Mouse (Mus musculus): ENCODE results near the gene Cab39l. TPM values are rescaled to one million over a fixed set of nuclear protein-coding genes. Genes with fewer than 3 reads are reported as not detected.

The Cab39l gene
- total and polyA plus RNA-seq, 3 experiments = 19.9 to 49.2 (median 33.1) TPM

DNA sequence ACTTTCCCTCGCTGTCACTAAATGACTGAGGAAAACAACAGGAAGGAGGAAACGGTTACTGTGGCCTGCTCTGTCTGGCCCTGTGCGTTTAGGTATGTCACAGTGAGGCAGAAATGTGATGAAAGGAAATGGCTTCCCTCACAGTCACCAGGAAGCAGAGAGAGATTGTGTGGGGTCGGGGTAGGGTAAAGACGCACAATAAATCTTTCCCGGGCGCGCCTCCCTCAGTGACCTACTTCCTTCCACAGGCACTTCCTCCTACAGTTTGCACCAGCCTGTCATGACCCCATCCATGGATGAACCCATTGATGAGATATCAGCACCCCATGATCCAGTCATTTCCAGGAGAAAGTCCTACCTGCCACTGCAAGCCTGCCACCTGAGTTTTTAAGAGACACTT is 114.2 kb downstream of the Cab39l start:
- no peaks in the 10 kb centered on the region for H3K9me3 ChIP-seq (replicated peaks; ENCODE audit: low read length)
- no peaks in the 10 kb centered on the region for H3K79me2 ChIP-seq (replicated peaks; ENCODE audit: control insufficient read depth, extremely low read depth, insufficient read depth, poor library complexity, severe bottlenecking)
- TF ChIP-seq ZC3H11A (IDR thresholded peaks at IDR 0.05; ENCODE audit: low read depth, low read length) (no peak), TBP (conservative IDR thresholded peaks at IDR 0.05; ENCODE audit: low read depth, low read length) (no peak), POLR2AphosphoS2 (IDR thresholded peaks at IDR 0.05; ENCODE audit: low read depth, low read length) (no peak), MAX (IDR thresholded peaks at IDR 0.05; ENCODE audit: low read length) (no peak), POLR2A (IDR thresholded peaks at IDR 0.05; ENCODE audit: low read depth, low read length) (no peak), GABPA (IDR thresholded peaks at IDR 0.05; ENCODE audit: insufficient replicate concordance, low read depth, low read length) (no peak), MAZ (IDR thresholded peaks at IDR 0.05; ENCODE audit: low read depth, low read length) (no peak), KAT2A (IDR thresholded peaks at IDR 0.05; ENCODE audit: insufficient replicate concordance, low read length) (no peak), MEF2A (IDR thresholded peaks at IDR 0.05; ENCODE audit: borderline replicate concordance, low read depth, low read length) (no peak), PAX5 (IDR thresholded peaks at IDR 0.05; ENCODE audit: low read length) (no peak), JUN (IDR thresholded peaks at IDR 0.05; ENCODE audit: insufficient read depth, low read depth, low read length) (no peak), ZMIZ1 (IDR thresholded peaks at IDR 0.05; ENCODE audit: low read depth, low read length) (no peak), MAFK (IDR thresholded peaks at IDR 0.05; ENCODE audit: insufficient replicate concordance, low read length) (no peak), ETS1 (conservative IDR thresholded peaks at IDR 0.05; ENCODE audit: low read depth, low read length) (no peak), UBTF (IDR thresholded peaks at IDR 0.05; ENCODE audit: low read depth, low read length) (no peak)
- DNase-seq (ENCODE audit: extremely low read depth) = no peak
- in situ Hi-C loops (cut with MboI; ENCODE audit: low pct_ligation_motif_present, low pct_unique_long_range_greater_than_20kb, low sequenced_read_pairs) (loop anchor here (10.0 to 25.0 kb wide), 3 partner anchors 90 to 318 kb away; no protein-coding TSS in a partner anchor), dilution Hi-C loops (cut with MboI; ENCODE audit: extremely low pct_ligation_motif_present, extremely low pct_unique_long_range_greater_than_20kb, low sequenced_read_pairs) (no loop called here)
- H3K27ac ChIP-seq (ENCODE audit: insufficient read depth, low read depth) = no peak overlapping the region
- peaks cover 0 to 6% of the 10 kb centered on the region in 2 experiments for H3K36me3 ChIP-seq (replicated peaks in 1 of 2; ENCODE audit: control insufficient read depth in 1 of 2, insufficient read depth in 1 of 2, low read length in 1 of 2)
- H3K9ac ChIP-seq (ENCODE audit: insufficient read depth, low read depth) = no peak overlapping the region
- H3K4me2 ChIP-seq (ENCODE audit: insufficient read depth, low read depth, poor library complexity, severe bottlenecking) = no peak overlapping the region
- peaks cover 4 to 26% of the 10 kb centered on the region in 2 experiments; a peak in 3 of 4 replicates for H3K4me1 ChIP-seq (ENCODE audit: control insufficient read depth in 1 of 2, insufficient read depth in 2 of 2)
- H3K4me3 ChIP-seq (replicated peaks in 1 of 3; ENCODE audit: low read depth in 2 of 3, low read length in 2 of 3, poor library complexity in 1 of 3) = no peak overlapping the region
- no peaks in the 10 kb centered on the region for H3K27me3 ChIP-seq (replicated peaks)

DNA sequence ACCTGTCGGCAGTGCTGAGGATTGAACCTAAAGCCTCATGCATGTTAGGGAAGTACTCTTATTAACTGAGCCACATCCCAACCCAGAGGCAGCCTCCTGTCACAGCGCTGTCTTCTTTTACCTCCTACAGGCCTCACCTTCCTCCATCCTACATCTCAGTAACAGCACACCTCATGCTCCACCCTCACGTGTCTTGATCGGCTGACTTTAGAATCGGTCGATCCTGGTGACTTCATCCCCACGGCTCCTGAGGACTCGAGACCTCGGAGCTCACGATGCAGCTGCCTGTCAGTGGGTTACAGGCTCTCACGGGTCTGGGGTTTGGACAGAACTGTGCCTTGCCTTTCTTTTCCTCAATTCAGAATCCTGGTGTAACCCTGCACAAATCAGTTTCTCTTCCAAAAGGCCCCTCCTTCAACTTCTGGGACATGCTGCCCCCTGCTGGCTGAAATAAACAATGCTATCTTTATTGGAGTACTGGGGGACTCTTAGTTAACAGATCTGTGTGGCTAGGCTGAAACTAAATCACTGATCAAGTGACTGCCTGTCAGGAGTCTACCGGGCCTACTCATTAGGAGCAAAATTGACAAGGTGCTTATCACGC is 115.3 kb downstream of the Cab39l start:
- Histone ChIP-seq H3K27me3 (replicated peaks) (no peaks in the 10 kb centered on the region), H3K4me1 (ENCODE audit: control insufficient read depth in 1 of 2, insufficient read depth in 2 of 2) (peaks cover 4 to 26% of the 10 kb centered on the region in 2 experiments; a peak in 3 of 4 replicates), H3K79me2 (replicated peaks; ENCODE audit: control insufficient read depth, extremely low read depth, insufficient read depth, poor library complexity, severe bottlenecking) (no peaks in the 10 kb centered on the region), H3K4me3 (replicated peaks in 1 of 3; ENCODE audit: low read depth in 2 of 3, low read length in 2 of 3, poor library complexity in 1 of 3) (peak overlapping the region; percentile 47 to 51 (median 51)), H3K27ac (ENCODE audit: insufficient read depth, low read depth) (no peak overlapping the region), H3K9ac (ENCODE audit: insufficient read depth, low read depth) (peak overlapping the region; percentile 64), H3K4me2 (ENCODE audit: insufficient read depth, low read depth, poor library complexity, severe bottlenecking) (peak overlapping the region; percentile 76), H3K9me3 (replicated peaks; ENCODE audit: low read length) (no peaks in the 10 kb centered on the region), H3K36me3 (replicated peaks in 1 of 2; ENCODE audit: control insufficient read depth in 1 of 2, insufficient read depth in 1 of 2, low read length in 1 of 2) (peaks cover 0 to 3% of the 10 kb centered on the region in 2 experiments)
- TF ChIP-seq ZC3H11A (IDR thresholded peaks at IDR 0.05; ENCODE audit: low read depth, low read length) (peak; percentile 74), SMC3 (IDR thresholded peaks at IDR 0.05; ENCODE audit: low read depth, low read length) (peak; percentile 93), KAT2A (IDR thresholded peaks at IDR 0.05; ENCODE audit: insufficient replicate concordance, low read length) (no peak), RAD21 (IDR thresholded peaks at IDR 0.05; ENCODE audit: low read depth, low read length) (peak; percentile 90), ETS1 (conservative IDR thresholded peaks at IDR 0.05; ENCODE audit: low read depth, low read length) (no peak), CTCF (conservative IDR thresholded peaks at IDR 0.05 in 1 of 2, IDR thresholded peaks at IDR 0.05 in 1 of 2; ENCODE audit: low read depth in 2 of 2, low read length in 2 of 2) (peak; percentile 56 to 92), MAX (IDR thresholded peaks at IDR 0.05; ENCODE audit: low read length) (no peak), USF1 (IDR thresholded peaks at IDR 0.05; ENCODE audit: low read depth, low read length) (no peak), NRF1 (IDR thresholded peaks at IDR 0.05; ENCODE audit: low read depth, low read length) (no peak), MYC (IDR thresholded peaks at IDR 0.05; ENCODE audit: low read depth, low read length) (no peak), JUND (conservative IDR thresholded peaks at IDR 0.05; ENCODE audit: low read depth, low read length) (0 out of 2 replicates have a peak, but pooled peaks have one; percentile 26), BHLHE40 (IDR thresholded peaks at IDR 0.05; ENCODE audit: low read depth, low read length) (peak; percentile 91), MXI1 (IDR thresholded peaks at IDR 0.05; ENCODE audit: low read depth, low read length) (peak; percentile 43; the same call in 1 of the 2 replicates), NELFE (IDR thresholded peaks at IDR 0.05; ENCODE audit: low read depth, low read length) (peak; percentile 44; the same call in 1 of the 2 replicates), MAZ (IDR thresholded peaks at IDR 0.05; ENCODE audit: low read depth, low read length) (peak; percentile 80; the same call in 1 of the 2 replicates), SIN3A (IDR thresholded peaks at IDR 0.05; ENCODE audit: low read length) (peak; percentile 61), UBTF (IDR thresholded peaks at IDR 0.05; ENCODE audit: low read depth, low read length) (no peak)
- in situ Hi-C loops (cut with MboI; ENCODE audit: low pct_ligation_motif_present, low pct_unique_long_range_greater_than_20kb, low sequenced_read_pairs) = loop anchor here (10.0 to 25.0 kb wide), 3 partner anchors 91 to 319 kb away; no protein-coding TSS in a partner anchor
- dilution Hi-C loops (cut with MboI; ENCODE audit: extremely low pct_ligation_motif_present, extremely low pct_unique_long_range_greater_than_20kb, low sequenced_read_pairs) = no loop called here
- DNase-seq (ENCODE audit: extremely low read depth) = peak; percentile 88
